Mouse (Mus musculus) forebrain, embryonic 13.5 days (tissue): ENCODE measurements around the gene Lrrc74b. TPM values are rescaled to one million over a fixed set of nuclear protein-coding genes. Genes with fewer than 3 reads are reported as not detected.
"Not testable (repeated sequence)": the region's sequence is repeated elsewhere in the genome, so short reads cannot be mapped to it uniquely, and the experiment has no call there.

Experiments used
- ATAC-seq: fragments of 200-750 bp; cut with Nextera tagmentation; 2 replicates; pipeline ENCODE4 v1.8.0; 2017
- H3K27ac ChIP-seq: fragments of 300-500 bp; sonication (generic); 2 replicates; pipeline ENCODE4 v1.5.1; 2015; ENCODE audit warnings: inconsistent platforms, mild to moderate bottlenecking, moderate library complexity
- H3K27me3 ChIP-seq: fragments of 300-500 bp; sonication (generic); 2 replicates; pipeline ENCODE4 v1.6.1; 2015; ENCODE audit warnings: mild to moderate bottlenecking, inconsistent platforms
- H3K36me3 ChIP-seq: fragments of 300-500 bp; sonication (generic); 2 replicates; pipeline ENCODE4 v1.6.1; 2015; ENCODE audit warnings: mild to moderate bottlenecking, inconsistent platforms; ENCODE audit not compliant: poor library complexity, severe bottlenecking
- H3K4me1 ChIP-seq: fragments of 300-500 bp; sonication (generic); 2 replicates; pipeline ENCODE4 v1.6.1; 2015; ENCODE audit warnings: inconsistent platforms
- H3K4me2 ChIP-seq: fragments of 300-500 bp; sonication (generic); 2 replicates; pipeline ENCODE4 v1.6.1; 2015; ENCODE audit warnings: inconsistent platforms, mild to moderate bottlenecking, moderate library complexity
- H3K4me3 ChIP-seq: fragments of 300-500 bp; sonication (generic); 2 replicates; pipeline ENCODE4 v1.5.1; 2015; ENCODE audit warnings: mild to moderate bottlenecking, inconsistent platforms
- H3K9ac ChIP-seq: fragments of 300-500 bp; sonication (generic); 2 replicates; pipeline ENCODE4 v1.6.1; 2015; ENCODE audit warnings: mild to moderate bottlenecking, inconsistent platforms
- H3K9me3 ChIP-seq: fragments of 300-500 bp; sonication (generic); replicated peaks from 2 replicates; pipeline ENCODE4 v1.6.1; 2016; ENCODE audit warnings: inconsistent platforms
- WGBS: fragments of 180-500 bp; shearing (Covaris S2); methylation state at CpG from one replicate; pipeline ENCODE4 v1.1.7; 2015; 5-methylcytosine and 5-hydroxymethylcytosine counted together
- polyA plus RNA-seq: library from polyadenylated mRNA; unstranded; fragments of >200 nt; fragmentation: Nextera tagmentation; extraction: Ambion mirVana; gene quantifications from 2 replicates; pipeline ENCODE4 v1.2.1, GENCODE M21; 2015

Gene Lrrc74b
- polyA plus RNA-seq, 1 experiment from 2014 or later: 0.32 TPM

DNA sequence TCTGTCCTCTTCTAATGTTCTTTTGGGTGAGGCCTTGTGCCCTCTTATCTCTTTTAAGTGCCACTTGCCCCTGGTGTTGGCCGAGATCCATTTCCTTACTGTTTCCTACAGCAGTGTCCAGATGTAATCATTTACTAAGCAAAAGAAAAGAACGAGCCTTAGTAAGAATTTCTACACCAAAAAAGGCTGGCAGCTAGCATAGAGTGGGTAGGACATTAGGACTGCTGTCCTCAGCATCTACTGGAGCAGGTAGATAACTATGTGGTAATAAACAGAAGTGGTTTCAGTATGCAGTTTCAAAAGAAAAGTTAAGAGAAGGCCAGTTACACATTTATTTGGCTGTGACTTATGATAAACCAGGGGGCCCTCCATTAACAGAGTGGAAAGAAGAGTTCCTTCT is 50.4 kb downstream of the Lrrc74b start:
- 91% methylated on average over 2 of the region's 2 CpGs for WGBS
- no peaks in the 10 kb centered on the region for H3K9me3 ChIP-seq
- H3K4me3 ChIP-seq: no peak overlapping the region
- no peak overlapping the region for H3K4me2 ChIP-seq
- H3K27ac ChIP-seq: no peak overlapping the region
- peaks cover 44% of the 10 kb centered on the region for H3K36me3 ChIP-seq
- peaks cover 18% of the 10 kb centered on the region for H3K4me1 ChIP-seq
- no peak for ATAC-seq
- 0 out of 2 replicates have a peak overlapping the region, but pooled peaks have one; percentile 27 for H3K9ac ChIP-seq
- 0 out of 2 replicates have a peak, but pooled peaks cover 3% of the 10 kb centered on the region for H3K27me3 ChIP-seq

DNA sequence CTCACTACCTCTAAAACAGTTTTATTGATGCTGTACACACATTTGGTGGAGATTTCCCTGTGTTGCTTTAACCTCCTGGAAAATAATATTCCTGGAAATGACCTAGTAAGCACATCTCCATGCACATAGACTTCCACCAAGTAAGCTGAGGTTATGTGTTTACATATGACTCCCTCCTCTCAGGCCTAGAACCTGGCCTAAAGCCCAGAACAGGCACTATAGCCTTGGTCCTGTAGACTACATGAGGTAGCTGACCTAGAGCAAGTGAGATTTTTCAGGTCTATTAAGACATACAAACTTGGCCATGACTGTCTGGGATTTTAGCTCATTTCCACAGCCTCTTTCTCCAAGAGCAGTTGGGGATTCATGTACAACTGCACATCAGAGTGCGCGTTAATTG is 50.9 kb downstream of the Lrrc74b start:
- Histone ChIP-seq H3K4me3 (peak overlapping the region; percentile 66), H3K27ac (no peak overlapping the region), H3K27me3 (0 out of 2 replicates have a peak, but pooled peaks cover 3% of the 10 kb centered on the region), H3K9me3 (no peaks in the 10 kb centered on the region), H3K36me3 (peaks cover 38% of the 10 kb centered on the region), H3K4me1 (peaks cover 18% of the 10 kb centered on the region), H3K9ac (peak overlapping the region; percentile 85; the same call in 1 of the 2 replicates), H3K4me2 (peak overlapping the region; percentile 83)
- no peak for ATAC-seq
- 97% methylated on average over 2 of the region's 2 CpGs for WGBS

DNA sequence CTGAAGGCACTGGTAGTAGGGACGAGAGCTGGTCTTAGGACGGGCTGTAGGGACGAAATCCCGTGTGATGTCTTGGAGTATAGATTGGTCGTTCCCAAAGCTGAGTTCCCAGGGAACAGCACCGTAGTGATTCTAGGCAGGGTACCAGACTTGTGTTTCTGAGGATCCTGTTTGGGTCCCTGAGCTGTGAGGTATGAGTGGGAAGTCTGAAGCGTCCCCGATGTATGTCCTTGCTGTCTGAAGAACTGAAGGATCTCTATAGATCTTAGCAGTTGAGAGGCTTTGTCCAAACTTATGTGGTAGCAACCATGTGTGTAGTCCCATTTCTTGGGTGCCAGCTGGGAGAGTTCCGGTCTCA is 51.8 kb downstream of the Lrrc74b start:
- no peaks in the 10 kb centered on the region for H3K9me3 ChIP-seq
- H3K9ac ChIP-seq: peak overlapping the region; percentile 85
- H3K4me1 ChIP-seq: peaks cover 18% of the 10 kb centered on the region
- H3K4me2 ChIP-seq: peak overlapping the region; percentile 83
- 9% methylated on average over 9 of the region's 9 CpGs for WGBS
- peaks cover 29% of the 10 kb centered on the region for H3K36me3 ChIP-seq
- H3K4me3 ChIP-seq: peak overlapping the region; percentile 66
- no peak; the same call in 1 of the 2 replicates for ATAC-seq
- H3K27me3 ChIP-seq: 0 out of 2 replicates have a peak, but pooled peaks cover 3% of the 10 kb centered on the region
- peak overlapping the region; percentile 31; the same call in 1 of the 2 replicates for H3K27ac ChIP-seq

DNA sequence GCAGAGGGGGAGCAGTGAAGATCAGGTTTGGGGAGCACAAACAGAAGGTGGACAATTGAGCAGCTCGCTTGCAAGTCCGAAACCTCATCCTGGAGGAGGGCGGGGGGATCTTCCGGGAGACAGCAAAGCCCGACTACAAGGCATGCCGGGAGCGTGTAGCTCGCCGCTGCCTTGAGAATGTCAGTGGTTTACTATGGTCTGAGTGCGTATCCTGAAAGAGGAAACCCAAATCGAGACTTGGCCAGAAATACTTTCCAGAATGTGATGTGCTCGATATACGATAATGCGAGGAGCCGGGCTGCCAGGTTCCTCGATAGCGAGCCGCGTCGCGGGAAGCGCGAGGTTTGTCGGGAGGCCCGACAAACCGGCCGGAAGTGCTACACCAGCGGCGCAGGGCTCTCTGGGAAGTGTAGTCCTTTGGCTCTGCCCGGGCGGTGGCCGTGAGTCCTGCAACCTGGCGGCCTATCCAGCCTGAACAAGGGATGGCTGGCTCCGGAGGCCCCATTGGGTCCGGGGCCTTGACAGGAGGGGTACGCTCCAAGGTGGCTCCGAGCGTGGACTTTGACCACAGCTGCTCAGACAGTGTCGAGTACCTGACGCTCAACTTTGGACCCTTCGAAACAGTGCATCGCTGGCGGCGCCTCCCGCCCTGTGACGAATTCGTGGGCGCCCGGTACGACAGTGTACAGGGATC is 52.4 kb downstream of the Lrrc74b start, which contains the start of gene Lztr1:
TSS of gene Lztr1 (plus strand) at position 143 of the 694 bp plus-strand sequence.
- H3K27me3 ChIP-seq: 0 out of 2 replicates have a peak, but pooled peaks cover 3% of the 10 kb centered on the region
- H3K4me2 ChIP-seq: peak within 1 kb of the TSS; percentile 83
- peak; percentile 98 for ATAC-seq
- H3K36me3 ChIP-seq: peaks cover 24% of the 10 kb centered on the region
- peak within 1 kb of the TSS; percentile 66 for H3K4me3 ChIP-seq
- peak within 1 kb of the TSS; percentile 83 for H3K27ac ChIP-seq
- WGBS: under 1% methylated on average over 50 of the region's 50 CpGs
- H3K9ac ChIP-seq: peak within 1 kb of the TSS; percentile 85
- peaks cover 18% of the 10 kb centered on the region for H3K4me1 ChIP-seq
- no peaks in the 10 kb centered on the region for H3K9me3 ChIP-seq

DNA sequence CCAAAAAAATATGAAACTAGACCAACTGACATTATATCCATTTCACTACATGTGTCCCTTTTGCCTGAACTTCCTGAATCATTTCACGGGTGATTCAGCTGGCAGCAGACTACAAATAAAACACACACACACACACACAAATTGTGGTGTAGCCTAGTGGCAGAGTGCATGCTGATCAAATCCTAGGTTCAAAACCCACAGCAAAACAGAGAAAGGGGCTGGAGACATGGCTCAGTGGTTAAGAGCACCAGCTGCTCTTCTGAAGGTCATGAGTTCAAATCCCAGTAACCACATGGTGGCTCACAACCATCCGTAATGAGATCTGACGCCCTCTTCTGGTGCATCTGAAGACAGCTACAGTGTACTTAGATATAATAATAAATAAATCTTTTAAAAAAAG is 53.0 kb downstream of the Lrrc74b start:
- H3K9me3 ChIP-seq, ATAC-seq, H3K27me3 ChIP-seq: not testable (repeated sequence)
- peak overlapping the region; percentile 85 for H3K9ac ChIP-seq
- H3K4me2 ChIP-seq: peak overlapping the region; percentile 83
- peaks cover 18% of the 10 kb centered on the region for H3K4me1 ChIP-seq
- peaks cover 17% of the 10 kb centered on the region for H3K36me3 ChIP-seq
- H3K27ac ChIP-seq: peak overlapping the region; percentile 83
- H3K4me3 ChIP-seq: peak overlapping the region; percentile 66
- 32% methylated on average over 3 of the region's 3 CpGs for WGBS

DNA sequence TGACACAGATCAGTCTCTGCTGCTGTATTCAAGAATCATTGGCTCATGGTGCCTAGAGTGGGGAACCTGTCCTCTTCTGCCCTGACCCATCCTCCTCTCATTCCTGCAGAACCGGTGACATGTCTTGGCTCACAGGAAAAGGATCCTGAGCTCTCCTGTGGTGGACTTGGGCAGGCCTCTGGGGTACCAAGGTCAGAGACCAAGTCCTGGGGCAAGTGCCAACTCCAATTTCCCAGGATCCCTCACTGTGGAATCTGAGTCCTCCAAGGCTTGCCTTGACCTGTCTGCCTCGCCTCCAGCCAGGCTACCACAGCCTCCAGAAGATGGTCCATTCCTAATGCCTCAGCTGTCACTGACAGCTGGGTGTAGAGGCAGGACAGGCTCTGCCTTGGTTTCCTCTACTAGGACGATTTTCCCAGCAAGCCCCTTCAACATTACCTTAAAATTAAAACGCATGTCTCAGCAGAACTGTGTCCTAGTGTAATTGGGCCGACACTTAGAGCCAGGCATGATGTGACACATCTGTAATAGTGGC is 54.0 kb downstream of the Lrrc74b start:
- Histone ChIP-seq H3K9ac (no peak overlapping the region), H3K27me3 (0 out of 2 replicates have a peak, but pooled peaks cover 3% of the 10 kb centered on the region), H3K36me3 (peaks cover 8% of the 10 kb centered on the region), H3K27ac (no peak overlapping the region), H3K4me3 (no peak overlapping the region), H3K9me3 (no peaks in the 10 kb centered on the region), H3K4me1 (peaks cover 18% of the 10 kb centered on the region), H3K4me2 (no peak overlapping the region)
- 81% methylated on average over 5 of the region's 5 CpGs for whole genome bisulfite sequencing
- ATAC-seq: no peak

DNA sequence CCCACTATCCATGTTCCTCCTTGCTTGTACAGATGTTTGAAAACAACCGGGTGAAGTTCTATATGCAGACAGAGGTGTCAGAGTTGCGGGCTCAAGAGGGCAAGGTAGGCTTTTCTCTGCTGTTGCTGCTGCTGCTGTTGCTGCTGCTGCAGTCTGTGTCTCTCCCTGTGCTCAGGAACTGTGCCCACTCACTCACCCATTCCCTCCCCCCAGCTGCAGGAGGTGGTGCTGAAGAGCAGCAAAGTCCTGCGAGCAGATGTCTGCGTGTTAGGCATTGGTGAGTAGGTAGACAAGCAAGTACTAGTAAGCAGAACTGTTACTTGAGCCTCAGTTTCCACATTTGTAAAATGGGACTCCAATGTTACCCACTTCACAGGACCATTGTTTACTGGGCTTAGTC is 58.4 kb downstream of the Lrrc74b start:
- Histone ChIP-seq H3K9ac (no peak overlapping the region), H3K27me3 (0 out of 2 replicates have a peak, but pooled peaks cover 3% of the 10 kb centered on the region), H3K4me1 (peaks cover 11% of the 10 kb centered on the region), H3K36me3 (no peaks in the 10 kb centered on the region), H3K4me2 (no peak overlapping the region), H3K4me3 (no peak overlapping the region), H3K27ac (no peak overlapping the region), H3K9me3 (no peaks in the 10 kb centered on the region)
- no peak for ATAC-seq
- 91% methylated on average over 4 of the region's 4 CpGs for WGBS

DNA sequence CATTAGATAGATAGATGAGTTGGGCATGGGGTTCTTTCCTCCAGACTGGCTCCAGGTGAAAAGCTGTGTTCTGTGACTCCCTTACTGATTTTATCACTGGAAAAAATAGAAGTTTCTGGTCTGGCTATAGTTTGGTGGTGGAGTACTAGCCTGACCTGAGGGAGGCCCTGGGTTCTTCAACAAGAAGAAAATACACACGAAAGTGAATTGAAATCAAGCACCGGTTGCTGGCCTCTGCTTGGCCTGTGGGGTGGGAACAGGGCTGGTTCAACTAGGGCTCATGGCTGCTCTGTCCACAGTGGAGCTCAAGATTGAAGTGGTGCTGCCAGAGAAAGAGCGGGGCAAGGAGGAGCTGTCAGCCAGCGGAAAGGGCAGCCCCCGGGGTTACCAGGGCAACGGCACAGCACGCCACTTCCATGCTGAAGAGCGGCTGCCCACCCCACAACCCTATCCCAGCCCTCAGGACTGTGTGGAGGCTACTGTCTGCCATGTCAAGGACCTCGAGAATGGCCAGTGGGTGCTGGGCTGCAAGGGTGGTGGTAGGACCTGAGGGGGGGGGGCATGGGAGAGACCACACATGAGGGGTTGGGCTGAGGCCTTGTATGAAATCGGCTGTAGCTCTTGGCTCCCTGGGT is 61.7 kb downstream of the Lrrc74b start:
- Histone ChIP-seq H3K36me3 (no peaks in the 10 kb centered on the region), H3K4me3 (no peak overlapping the region), H3K4me1 (peaks cover 20% of the 10 kb centered on the region), H3K27ac (no peak overlapping the region; the same call in 1 of the 2 replicates), H3K27me3 (no peaks in the 10 kb centered on the region), H3K4me2 (peak overlapping the region; percentile 27; the same call in 1 of the 2 replicates), H3K9ac (peak overlapping the region; percentile 12; the same call in 1 of the 2 replicates), H3K9me3 (no peaks in the 10 kb centered on the region)
- ATAC-seq: peak; percentile 88
- WGBS: 16% methylated on average over 10 of the region's 10 CpGs

DNA sequence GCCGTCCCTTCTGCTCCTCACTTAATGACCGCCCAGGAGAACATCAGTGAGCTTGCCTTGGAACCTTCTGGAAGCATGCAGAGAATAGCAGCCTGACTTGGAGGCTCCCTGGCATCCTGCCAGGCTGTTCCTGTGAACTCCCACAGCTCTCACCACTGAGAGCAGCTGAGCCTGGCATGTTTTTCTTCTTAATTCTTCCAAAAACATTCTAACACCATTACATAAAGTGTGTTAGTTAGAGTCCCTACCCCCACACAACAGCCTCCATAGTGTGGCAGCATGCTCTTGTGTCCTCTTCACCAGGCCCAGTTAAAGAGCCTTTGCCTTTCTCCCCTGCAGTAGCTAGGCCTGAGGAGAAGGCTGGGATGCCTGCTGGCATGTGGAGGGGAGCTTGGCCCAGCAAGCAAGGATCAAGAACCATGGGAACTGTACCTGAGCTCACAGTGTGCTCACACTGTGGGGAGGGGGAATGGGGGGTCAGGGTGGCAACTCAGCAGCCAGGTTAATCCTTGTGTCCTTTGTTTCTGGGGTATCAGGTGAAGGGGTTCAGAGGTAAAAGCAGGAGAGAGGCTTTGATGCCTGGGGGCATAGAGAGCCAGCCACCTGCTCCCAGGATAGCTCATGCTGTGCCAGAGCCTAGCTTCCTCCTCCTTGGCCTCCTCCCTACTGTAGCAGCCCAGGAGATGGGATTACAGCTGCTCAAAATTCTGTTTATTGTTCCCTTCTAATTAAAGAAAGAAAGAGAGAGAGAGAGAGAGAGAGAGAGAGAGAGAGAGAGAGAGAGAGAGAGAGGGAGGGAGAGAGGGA is 64.3 kb downstream of the Lrrc74b start:
- 52% methylated on average over 2 of the region's 2 CpGs for WGBS
- H3K27me3 ChIP-seq: no peaks in the 10 kb centered on the region
- peaks cover 20% of the 10 kb centered on the region for H3K4me1 ChIP-seq
- H3K9ac ChIP-seq: no peak overlapping the region
- peak overlapping the region; percentile 76 for H3K27ac ChIP-seq
- H3K36me3 ChIP-seq: no peaks in the 10 kb centered on the region
- peak; percentile 63 for ATAC-seq
- H3K9me3 ChIP-seq: no peaks in the 10 kb centered on the region
- no peak overlapping the region for H3K4me3 ChIP-seq
- H3K4me2 ChIP-seq: no peak overlapping the region
